Comparison of ENCODE assay signal across 19 mouse cellular contexts in the genomic region with DNA sequence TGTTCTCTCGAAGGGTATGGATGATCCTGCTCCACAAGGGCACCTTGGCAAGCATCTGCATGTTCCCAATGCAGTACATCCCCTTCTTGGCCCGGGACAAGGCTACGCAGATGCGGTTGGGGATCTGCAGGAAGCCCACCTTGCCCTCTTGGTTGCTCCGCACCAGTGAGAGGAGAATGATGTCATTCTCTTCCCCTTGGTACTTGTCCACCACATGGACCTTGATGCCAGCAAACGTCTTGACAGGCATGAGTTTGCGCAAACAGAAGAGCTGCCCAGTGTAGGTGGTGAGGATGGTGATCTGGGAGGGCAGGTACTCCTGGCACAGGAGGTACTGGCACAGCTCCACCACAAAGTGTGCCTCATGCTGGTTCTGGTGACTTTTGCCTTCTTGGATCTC. TPM values are rescaled to one million over a fixed set of nuclear protein-coding genes. Genes with fewer than 3 reads are reported as not detected.
DNase-seq lines count a peak whose midpoint lies in the region; ATAC-seq lines count a peak whose summit lies in the region.
"Had no signal": no experiment of that assay in that cellular context is flagged by ENCODE, and none has a peak within 500 bp of the region (broad histone marks: within the 10 kb centered on the region; RNA-seq: fewer than 3 reads in every experiment).

No protein-coding gene starts in this region.

- peak overlapping the region; percentile 20; the same call in 1 of the 2 replicates for H3K9ac ChIP-seq in liver, embryonic 15.5 days
- H3K9ac ChIP-seq: embryonic facial prominence, embryonic 12.5 days; forebrain, embryonic 12.5 days; forebrain, postnatal 0 days; heart, embryonic 12.5 days; hindbrain, embryonic 15.5 days had no signal

- ATAC-seq in liver, embryonic 15.5 days (ENCODE audit: insufficient read depth): no peak
- ATAC-seq: forebrain, postnatal 0 days; intestine, embryonic 16.5 days had no signal

- no peak overlapping the region for H3K4me3 ChIP-seq in liver, embryonic 15.5 days (replicated peaks)
- H3K4me3 ChIP-seq: embryonic facial prominence, embryonic 12.5 days; forebrain, embryonic 12.5 days; gastrocnemius, adult 2 months; heart, embryonic 12.5 days; hindbrain, embryonic 10.5 days; hindbrain, embryonic 15.5 days had no signal

- no peaks in the 10 kb centered on the region for H3K27me3 ChIP-seq in liver, embryonic 15.5 days
- H3K27me3 ChIP-seq: embryonic facial prominence, embryonic 12.5 days; forebrain, embryonic 12.5 days; heart, embryonic 12.5 days; hindbrain, embryonic 15.5 days had no signal

- H3K9me3 ChIP-seq in liver, embryonic 15.5 days (replicated peaks): no peaks in the 10 kb centered on the region
- H3K9me3 ChIP-seq: embryonic facial prominence, embryonic 12.5 days; forebrain, embryonic 12.5 days; heart, embryonic 12.5 days; hindbrain, embryonic 10.5 days; hindbrain, embryonic 15.5 days had no signal

- H3K4me1 ChIP-seq in liver, embryonic 15.5 days (replicated peaks): peaks cover 62% of the 10 kb centered on the region
- H3K4me1 ChIP-seq: embryonic facial prominence, embryonic 12.5 days; forebrain, embryonic 12.5 days; hindbrain, embryonic 10.5 days; hindbrain, embryonic 15.5 days had no signal

- 89% methylated on average over 7 of the region's 7 CpGs for WGBS in liver, embryonic 15.5 days (ENCODE audit: insufficient replicate concordance)

- H3K36me3 ChIP-seq in liver, embryonic 15.5 days (replicated peaks): peaks cover 98% of the 10 kb centered on the region

- H3K4me2 ChIP-seq in liver, embryonic 15.5 days: no peak overlapping the region
- H3K4me2 ChIP-seq: embryonic facial prominence, embryonic 12.5 days; forebrain, embryonic 12.5 days; heart, embryonic 12.5 days; hindbrain, embryonic 15.5 days had no signal

- H3K27ac ChIP-seq in liver, embryonic 15.5 days (replicated peaks): peak overlapping the region; percentile 97
- H3K27ac ChIP-seq: embryonic facial prominence, embryonic 12.5 days; forebrain, embryonic 12.5 days; gastrocnemius, adult 2 months; hindbrain, embryonic 10.5 days; hindbrain, embryonic 15.5 days had no signal

- DNase-seq in cerebellum, postnatal 10 days: peak; percentile 38 to 53
- no peak for DNase-seq in cerebellum, adult 8-10 months
- peak; percentile 40 to 52 for DNase-seq in cerebellum, postnatal 14 days
- peak; percentile 39 for DNase-seq in cerebellum, postnatal 25 days
- no peak for DNase-seq in Muller cell, postnatal 12 days (ENCODE audit: inconsistent ontology term)
- no peak for DNase-seq in lung, postnatal 36 days
- DNase-seq: adrenal gland, adult 8-10 months; forebrain, postnatal 0 days; gastrocnemius, adult 2 months; gastrocnemius, postnatal 36 days; heart, adult 18-20 months; kidney, adult 2 months had no signal

RNA-seq across cellular contexts. Expression of gene Ddx27, which starts 23.7 kb away (rescaled TPM):
- polyA plus RNA-seq in liver, embryonic 15.5 days (2015; fragmentation: Nextera tagmentation; extraction: Ambion mirVana): 35.7 and 37.6 TPM in 2 replicates

RNA-seq across cellular contexts. Expression of gene Znfx1, which starts 24.1 kb away (rescaled TPM):
- 9.8 and 11.2 TPM in 2 replicates for polyA plus RNA-seq in liver, embryonic 15.5 days (2015; fragmentation: Nextera tagmentation; extraction: Ambion mirVana)

RNA-seq across cellular contexts. Expression of gene Stau1, which starts 42.6 kb away (rescaled TPM):
- 24.2 and 26.2 TPM in 2 replicates for polyA plus RNA-seq in liver, embryonic 15.5 days (2015; fragmentation: Nextera tagmentation; extraction: Ambion mirVana)

Comparison
In these comparisons a context has a peak if more than half of its experiments do, and no peak if none do; other contexts are left out.
1. DNase-seq: peak in cerebellum, postnatal 10 days (2 of 2), cerebellum, postnatal 14 days (2 of 2) and cerebellum, postnatal 25 days (2 of 2); none in cerebellum, adult 8-10 months (single experiment), Muller cell, postnatal 12 days (single experiment) and lung, postnatal 36 days (single experiment).